ENCODE assay signal across 8 mouse cellular contexts in genomic region chr13:114458886-114459700, GRCm38 (mm10). TPM values are rescaled to one million over a fixed set of nuclear protein-coding genes. Genes with fewer than 3 reads are reported as not detected.
DNase-seq lines count a peak whose midpoint lies in the region; ATAC-seq lines count a peak whose summit lies in the region.

Gene Fst, minus strand, starts transcription at chr13:114458951.

- peak; percentile 35 for ATAC-seq in liver, embryonic 11.5 days (replicated peaks; ENCODE audit: low FRiP score)
- peak; percentile 86 for ATAC-seq in neural tube, embryonic 13.5 days (ENCODE audit: low read depth)

- WGBS in forebrain, embryonic 10.5 days, result under 1% methylated on average over 63 of the region's 77 CpGs
- under 1% methylated on average over 62 of the region's 77 CpGs for WGBS in liver, embryonic 11.5 days
- 1% methylated on average over 73 of the region's 77 CpGs for WGBS in neural tube, embryonic 13.5 days

- peaks cover 3% of the 10 kb centered on the region for H3K36me3 ChIP-seq in forebrain, embryonic 10.5 days (replicated peaks)
- H3K36me3 ChIP-seq in liver, embryonic 11.5 days (ENCODE audit: control insufficient read depth, insufficient read depth, low read length), result no peaks in the 10 kb centered on the region
- H3K36me3 ChIP-seq in neural tube, embryonic 13.5 days, result no peaks in the 10 kb centered on the region

- peak within 1 kb of the TSS; percentile 89 for H3K27ac ChIP-seq in forebrain, embryonic 10.5 days
- H3K27ac ChIP-seq in liver, embryonic 11.5 days (ENCODE audit: low read depth, low read length), result peak within 1 kb of the TSS; percentile 32; the same call in 1 of the 2 replicates
- peak within 1 kb of the TSS; percentile 64 for H3K27ac ChIP-seq in neural tube, embryonic 13.5 days (replicated peaks)

- H3K9ac ChIP-seq in liver, embryonic 11.5 days (ENCODE audit: low read depth, low read length), result peak within 1 kb of the TSS; percentile 37; the same call in 1 of the 2 replicates
- H3K9ac ChIP-seq in neural tube, embryonic 13.5 days, result peak within 1 kb of the TSS; percentile 68

- H3K4me3 ChIP-seq in forebrain, embryonic 10.5 days, result peak within 1 kb of the TSS; percentile 67
- H3K4me3 ChIP-seq in liver, embryonic 11.5 days (ENCODE audit: low read depth, low read length), result peak within 1 kb of the TSS; percentile 57
- peak within 1 kb of the TSS; percentile 57 for H3K4me3 ChIP-seq in neural tube, embryonic 13.5 days

- peak; percentile 23 to 66 for DNase-seq in adrenal gland, adult (ENCODE audit: inconsistent age in 2 of 2, low spot score in 1 of 2)
- DNase-seq in adrenal gland, adult 8-10 months, result no peak
- peak; percentile 84 for DNase-seq in Muller cell, postnatal 12 days (ENCODE audit: inconsistent ontology term)
- DNase-seq in forebrain, embryonic 10.5 days (ENCODE audit: extremely low spot score, low spot score), result peak; percentile 69
- DNase-seq in heart, postnatal 4 days, result peak; percentile 29
- peak; percentile 51 for DNase-seq in liver, embryonic 11.5 days (ENCODE audit: low spot score)
- DNase-seq in B cell, adult 2 months, result no peak

- H3K4me2 ChIP-seq in liver, embryonic 11.5 days, result peak within 1 kb of the TSS; percentile 75
- peak within 1 kb of the TSS; percentile 96 for H3K4me2 ChIP-seq in neural tube, embryonic 13.5 days

- H3K9me3 ChIP-seq in forebrain, embryonic 10.5 days, result no peaks in the 10 kb centered on the region
- H3K9me3 ChIP-seq in liver, embryonic 11.5 days (ENCODE audit: control insufficient read depth, low read length), result no peaks in the 10 kb centered on the region
- no peaks in the 10 kb centered on the region for H3K9me3 ChIP-seq in neural tube, embryonic 13.5 days

- peaks cover 73% of the 10 kb centered on the region for H3K27me3 ChIP-seq in forebrain, embryonic 10.5 days (ENCODE audit: poor library complexity, severe bottlenecking)
- H3K27me3 ChIP-seq in liver, embryonic 11.5 days (replicated peaks; ENCODE audit: control insufficient read depth, insufficient read depth, low read length), result peaks cover 69% of the 10 kb centered on the region
- H3K27me3 ChIP-seq in neural tube, embryonic 13.5 days, result peaks cover 58% of the 10 kb centered on the region

- H3K4me1 ChIP-seq in forebrain, embryonic 10.5 days, result peaks cover 48% of the 10 kb centered on the region
- no peaks in the 10 kb centered on the region for H3K4me1 ChIP-seq in liver, embryonic 11.5 days (replicated peaks; ENCODE audit: control insufficient read depth, insufficient read depth, low read length)
- peaks cover 45% of the 10 kb centered on the region for H3K4me1 ChIP-seq in neural tube, embryonic 13.5 days (replicated peaks)

RNA-seq across cellular contexts. Expression of gene Fst, which starts in this region (rescaled TPM):
- total RNA-seq in adrenal gland, adult 8-10 months (2022), result 1 to 10 TPM; 2.3 to 5.9 (median 5.3) TPM
- 11.4 and 13.9 TPM in 2 replicates for polyA plus RNA-seq in forebrain, embryonic 10.5 days (2016; fragmentation: Nextera tagmentation; extraction: Ambion mirVana)
- total RNA-seq in heart, postnatal 4 days (2021), result under 1 TPM; 0.74 to 0.88 TPM
- 16.5 and 19.5 TPM in 2 replicates for polyA plus RNA-seq in liver, embryonic 11.5 days (2014; fragmentation: Nextera tagmentation; extraction: Ambion mirVana)
- polyA plus RNA-seq in neural tube, embryonic 13.5 days (2015; fragmentation: Nextera tagmentation; extraction: Ambion mirVana), result 9.6 and 12.1 TPM in 2 replicates

Comparison
In these comparisons a context has a peak if more than half of its experiments do, and no peak if none do; other contexts are left out.
1. DNase-seq: peak in adrenal gland, adult (2 of 2), Muller cell, postnatal 12 days (single experiment), forebrain, embryonic 10.5 days (single experiment) and liver, embryonic 11.5 days (single experiment); none in adrenal gland, adult 8-10 months (single experiment) and B cell, adult 2 months (0 of 2).
2. Peak in DNase-seq in heart, postnatal 4 days; RNA of the gene not detected or under 1 TPM.
3. H3K27ac ChIP-seq: peak in every context shown above with its lines; median percentile 89 in forebrain, embryonic 10.5 days; 64 in neural tube, embryonic 13.5 days; 32 in liver, embryonic 11.5 days.
4. Peak in every context shown above with its lines, with median percentiles within 50 percentile points of each other: H3K4me3 ChIP-seq.